Mouse (Mus musculus): ENCODE data around the gene Tdrd1. TPM values are rescaled to one million over a fixed set of nuclear protein-coding genes. Genes with fewer than 3 reads are reported as not detected.
A peak's percentile ranks its signal among the peaks of the same experiment; 100 is the strongest.
"Not testable (repeated sequence)": the region's sequence is repeated elsewhere in the genome, so short reads cannot be mapped to it uniquely, and the experiment has no call there.

The Tdrd1 gene
- polyA plus RNA-seq (2012; fragmentation: generic; extraction: Trizol), result not detected

DNA sequence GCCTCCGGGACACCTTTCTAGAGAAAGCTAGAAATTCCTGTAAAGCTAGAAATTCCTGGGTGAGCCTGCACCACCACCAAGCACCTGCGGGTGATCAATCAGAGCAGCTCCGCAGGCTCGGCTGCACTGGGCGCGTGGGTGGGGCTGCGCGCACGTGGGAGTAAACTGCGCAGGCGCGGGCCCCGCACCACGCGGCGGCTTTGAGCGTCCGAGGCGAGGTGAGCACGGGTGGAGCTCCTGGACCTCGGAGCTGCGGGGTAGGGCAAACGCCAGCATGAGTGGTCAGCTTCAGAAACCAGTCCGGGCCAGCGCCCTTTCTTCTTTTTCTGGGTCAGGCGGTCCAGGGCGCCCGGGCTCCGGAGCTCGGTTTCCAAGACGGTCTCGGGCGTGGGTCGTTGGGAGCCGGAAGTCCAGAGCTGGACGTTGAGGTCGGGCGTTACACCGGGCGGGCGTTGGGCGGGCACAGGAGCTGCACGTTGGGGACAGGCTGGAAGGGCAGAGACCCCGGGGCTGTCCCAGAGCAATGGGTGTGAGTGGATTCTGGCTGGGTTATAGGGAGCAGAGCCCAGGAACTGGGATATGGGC lies at the start of gene Tdrd1:
Gene Tdrd1 (plus strand): TSS at position 163 of the 585 bp plus-strand sequence.
- no peaks in the 10 kb centered on the region for H3K27me3 ChIP-seq (ENCODE audit: control insufficient read depth, insufficient read depth, insufficient read length)
- no peak within 1 kb of the TSS for H3K4me3 ChIP-seq
- H3K79me2 ChIP-seq (ENCODE audit: control insufficient read depth, insufficient read depth), result peaks cover 5% of the 10 kb centered on the region
- H3K4me2 ChIP-seq (ENCODE audit: low read depth), result no peak within 1 kb of the TSS
- TF ChIP-seq MAX (IDR thresholded peaks at IDR 0.05; ENCODE audit: low read depth) (no peak), TCF3 (IDR thresholded peaks at IDR 0.05; ENCODE audit: insufficient read length, low read depth) (no peak), MYOD1 (IDR thresholded peaks at IDR 0.05; ENCODE audit: control insufficient read depth in 1 of 3, insufficient read length in 2 of 3, low read depth in 2 of 3) (no peak), REST (IDR thresholded peaks at IDR 0.05; ENCODE audit: insufficient read depth, insufficient read length) (no peak), E2F4 (IDR thresholded peaks at IDR 0.05; ENCODE audit: insufficient read depth) (no peak), POLR2A (IDR thresholded peaks at IDR 0.05; ENCODE audit: insufficient read length, low read depth) (no peak), CEBPB (IDR thresholded peaks at IDR 0.05; ENCODE audit: insufficient read depth, poor library complexity, severe bottlenecking) (no peak), SRF (IDR thresholded peaks at IDR 0.05; ENCODE audit: control insufficient read depth, insufficient read length, low read depth) (no peak), POLR2AphosphoS2 (IDR thresholded peaks at IDR 0.05; ENCODE audit: insufficient read length, low read depth) (no peak), TCF12 (IDR thresholded peaks at IDR 0.05; ENCODE audit: insufficient read depth, poor library complexity, severe bottlenecking) (no peak), MYOG (IDR thresholded peaks at IDR 0.05; ENCODE audit: control insufficient read depth in 1 of 3, insufficient read depth in 1 of 3, insufficient read length in 2 of 3, low read depth in 2 of 3) (no peak)
- H3K36me3 ChIP-seq (ENCODE audit: control insufficient read depth, insufficient read depth), result no peaks in the 10 kb centered on the region
- H3ac ChIP-seq (ENCODE audit: control insufficient read depth, insufficient read length), result no peak within 1 kb of the TSS

DNA sequence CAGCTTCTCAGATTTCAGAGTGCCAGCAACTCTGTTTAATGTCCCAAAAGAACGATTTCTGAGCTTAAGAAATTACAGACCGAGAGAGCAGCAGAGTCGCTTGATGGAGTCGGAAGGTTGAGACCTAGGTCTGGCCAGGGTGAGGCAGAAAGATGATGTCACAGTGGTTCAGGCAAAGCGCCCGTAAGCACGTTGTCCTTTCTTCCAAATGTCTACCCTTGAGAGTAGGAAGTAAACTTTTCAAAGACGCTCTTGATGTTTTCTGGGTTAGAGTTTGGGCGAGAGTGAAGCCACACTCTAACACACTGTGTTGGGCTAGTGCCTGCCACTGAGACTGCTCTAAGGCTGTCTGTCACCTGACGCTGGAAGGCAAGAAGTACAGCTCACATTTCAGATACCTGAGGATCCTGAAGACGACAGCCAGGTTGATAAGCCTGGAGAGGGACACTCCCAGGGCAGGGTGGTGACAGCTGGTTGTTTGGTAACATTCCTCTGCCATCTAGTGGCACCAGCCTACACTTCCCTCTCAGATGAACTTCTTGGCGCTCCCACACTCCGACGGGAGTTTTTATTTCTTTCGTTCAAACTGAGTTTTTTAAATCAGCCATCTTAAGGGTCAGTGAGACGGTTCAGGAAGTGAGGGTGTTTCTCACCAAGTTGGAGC lies 49.2 kb upstream of the Tdrd1 start:
- Histone ChIP-seq H3K27me3 (ENCODE audit: control insufficient read depth, insufficient read depth, insufficient read length) (no peaks in the 10 kb centered on the region), H3K4me3 (no peak overlapping the region), H3K79me2 (ENCODE audit: control insufficient read depth, insufficient read depth) (no peaks in the 10 kb centered on the region), H3K36me3 (ENCODE audit: control insufficient read depth, insufficient read depth) (no peaks in the 10 kb centered on the region), H3K4me2 (ENCODE audit: low read depth) (peak overlapping the region; percentile 31), H3ac (ENCODE audit: control insufficient read depth, insufficient read length) (no peak overlapping the region)
- TF ChIP-seq TCF3 (IDR thresholded peaks at IDR 0.05; ENCODE audit: insufficient read length, low read depth) (no peak), MYOD1 (IDR thresholded peaks at IDR 0.05; ENCODE audit: control insufficient read depth in 1 of 3, insufficient read length in 2 of 3, low read depth in 2 of 3) (peak in 1 of 3 experiments; percentile 22), TCF12 (IDR thresholded peaks at IDR 0.05; ENCODE audit: insufficient read depth, poor library complexity, severe bottlenecking) (no peak), MYOG (IDR thresholded peaks at IDR 0.05; ENCODE audit: control insufficient read depth in 1 of 3, insufficient read depth in 1 of 3, insufficient read length in 2 of 3, low read depth in 2 of 3) (peak in 1 of 3 experiments; percentile 7)

GRCm38 (mm10) chr19:56778532-56778931 lies 47.5 kb upstream of the Tdrd1 start:
- not testable (repeated sequence) for H3K27me3 ChIP-seq (ENCODE audit: control insufficient read depth, insufficient read depth, insufficient read length); H3K4me3 ChIP-seq; H3ac ChIP-seq (ENCODE audit: control insufficient read depth, insufficient read length); H3K4me2 ChIP-seq (ENCODE audit: low read depth); H3K36me3 ChIP-seq (ENCODE audit: control insufficient read depth, insufficient read depth); H3K79me2 ChIP-seq (ENCODE audit: control insufficient read depth, insufficient read depth)

DNA sequence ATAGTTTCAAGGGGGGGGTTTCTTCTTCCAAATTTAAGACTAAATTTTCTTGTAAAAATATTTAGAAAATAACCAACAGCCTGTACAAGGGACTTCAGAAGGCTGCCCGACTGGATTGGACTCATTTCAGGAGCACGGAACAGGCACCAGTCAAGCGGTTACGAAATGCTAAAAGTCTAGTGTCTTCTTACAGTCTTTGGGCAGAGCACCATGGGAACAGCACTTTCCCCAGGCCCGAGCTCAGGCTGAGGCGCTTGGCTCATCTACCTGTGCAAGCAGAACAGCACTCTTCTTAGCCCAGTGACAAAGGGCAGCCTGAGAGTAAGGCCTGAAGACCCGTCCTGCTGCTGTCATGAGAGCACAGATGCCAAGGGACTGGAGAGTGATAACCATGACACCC lies 38.1 kb upstream of the Tdrd1 start:
- no peak overlapping the region for H3K4me2 ChIP-seq (ENCODE audit: low read depth)
- H3K79me2 ChIP-seq (ENCODE audit: control insufficient read depth, insufficient read depth), result no peaks in the 10 kb centered on the region
- H3ac ChIP-seq (ENCODE audit: control insufficient read depth, insufficient read length), result no peak overlapping the region
- TF ChIP-seq TCF3 (IDR thresholded peaks at IDR 0.05; ENCODE audit: insufficient read length, low read depth) (no peak), E2F4 (IDR thresholded peaks at IDR 0.05; ENCODE audit: insufficient read depth) (no peak), REST (IDR thresholded peaks at IDR 0.05; ENCODE audit: insufficient read depth, insufficient read length) (no peak), USF1 (IDR thresholded peaks at IDR 0.05; ENCODE audit: low read depth) (no peak), POLR2AphosphoS2 (IDR thresholded peaks at IDR 0.05; ENCODE audit: insufficient read length, low read depth) (no peak), POLR2A (IDR thresholded peaks at IDR 0.05; ENCODE audit: insufficient read length, low read depth) (no peak), MAX (IDR thresholded peaks at IDR 0.05; ENCODE audit: low read depth) (no peak), CEBPB (IDR thresholded peaks at IDR 0.05; ENCODE audit: insufficient read depth, poor library complexity, severe bottlenecking) (no peak)
- H3K27me3 ChIP-seq (ENCODE audit: control insufficient read depth, insufficient read depth, insufficient read length), result no peaks in the 10 kb centered on the region
- H3K4me3 ChIP-seq, result no peak overlapping the region
- peaks cover 36% of the 10 kb centered on the region for H3K36me3 ChIP-seq (ENCODE audit: control insufficient read depth, insufficient read depth)

GRCm38 (mm10) chr19:56788952-56789351 lies 37.1 kb upstream of the Tdrd1 start:
- Histone ChIP-seq H3K4me3 (no peak overlapping the region), H3K79me2 (ENCODE audit: control insufficient read depth, insufficient read depth) (no peaks in the 10 kb centered on the region), H3ac (ENCODE audit: control insufficient read depth, insufficient read length) (no peak overlapping the region), H3K4me2 (ENCODE audit: low read depth) (no peak overlapping the region), H3K36me3 (ENCODE audit: control insufficient read depth, insufficient read depth) (peaks cover 45% of the 10 kb centered on the region), H3K27me3 (ENCODE audit: control insufficient read depth, insufficient read depth, insufficient read length) (no peaks in the 10 kb centered on the region)
- no peak for TF ChIP-seq TCF12 (IDR thresholded peaks at IDR 0.05; ENCODE audit: insufficient read depth, poor library complexity, severe bottlenecking)
